Mouse (Mus musculus): ENCODE measurements around the gene Rnf222. TPM values are rescaled to one million over a fixed set of nuclear protein-coding genes. Genes with fewer than 3 reads are reported as not detected.

Gene Rnf222
- polyA plus RNA-seq, 1 experiment from 2014 or later: 0.05 TPM

- Histone ChIP-seq H3K9me3 (no peaks in the 10 kb centered on the region), H3K36me3 (peaks cover 50% of the 10 kb centered on the region)
- 86% methylated on average over 8 of the region's 8 CpGs for WGBS
Observed at GRCm38 (mm10) chr11:68904375-68905137, 16.2 kb downstream of the Rnf222 start.

DNA sequence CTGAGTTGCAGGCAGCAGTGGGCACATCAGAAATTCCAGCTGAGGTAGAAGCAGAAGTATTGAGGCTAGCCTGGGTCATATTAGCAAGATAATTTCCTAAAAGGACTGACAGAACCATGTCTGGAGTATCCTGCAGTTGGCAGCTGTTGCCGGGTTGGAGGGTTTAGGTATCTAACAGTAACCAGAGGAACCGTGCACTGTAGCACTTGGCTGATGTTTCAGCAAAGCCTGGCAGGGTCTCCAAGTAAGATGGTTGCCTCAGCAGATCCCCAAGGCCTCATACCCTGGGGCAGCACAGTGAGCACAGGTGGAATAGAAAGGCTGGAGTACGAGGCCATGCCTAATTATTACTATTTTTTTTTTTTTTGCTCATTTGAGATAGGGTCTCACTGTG, 16.8 kb downstream of the Rnf222 start:
- ATAC-seq (ENCODE audit: low FRiP score, low read depth): no peak
- peaks cover 50% of the 10 kb centered on the region for H3K36me3 ChIP-seq
- 94% methylated on average over 3 of the region's 3 CpGs for WGBS
- no peak overlapping the region for H3K4me2 ChIP-seq (replicated peaks)
- no peak overlapping the region for H3K4me3 ChIP-seq
- no peaks in the 10 kb centered on the region for H3K27me3 ChIP-seq (replicated peaks)
- no peak overlapping the region for H3K9ac ChIP-seq
- H3K27ac ChIP-seq: no peak overlapping the region
- H3K4me1 ChIP-seq: peaks cover 8% of the 10 kb centered on the region
- no peaks in the 10 kb centered on the region for H3K9me3 ChIP-seq

More at GRCm38 (mm10) chr11:68904375-68905137, 16.2 kb downstream of the Rnf222 start:
- Histone ChIP-seq H3K4me3 (no peak overlapping the region), H3K4me1 (peaks cover 8% of the 10 kb centered on the region), H3K4me2 (replicated peaks) (no peak overlapping the region), H3K9ac (no peak overlapping the region), H3K27me3 (replicated peaks) (no peaks in the 10 kb centered on the region), H3K27ac (no peak overlapping the region)
- ATAC-seq (ENCODE audit: low FRiP score, low read depth): no peak

DNA sequence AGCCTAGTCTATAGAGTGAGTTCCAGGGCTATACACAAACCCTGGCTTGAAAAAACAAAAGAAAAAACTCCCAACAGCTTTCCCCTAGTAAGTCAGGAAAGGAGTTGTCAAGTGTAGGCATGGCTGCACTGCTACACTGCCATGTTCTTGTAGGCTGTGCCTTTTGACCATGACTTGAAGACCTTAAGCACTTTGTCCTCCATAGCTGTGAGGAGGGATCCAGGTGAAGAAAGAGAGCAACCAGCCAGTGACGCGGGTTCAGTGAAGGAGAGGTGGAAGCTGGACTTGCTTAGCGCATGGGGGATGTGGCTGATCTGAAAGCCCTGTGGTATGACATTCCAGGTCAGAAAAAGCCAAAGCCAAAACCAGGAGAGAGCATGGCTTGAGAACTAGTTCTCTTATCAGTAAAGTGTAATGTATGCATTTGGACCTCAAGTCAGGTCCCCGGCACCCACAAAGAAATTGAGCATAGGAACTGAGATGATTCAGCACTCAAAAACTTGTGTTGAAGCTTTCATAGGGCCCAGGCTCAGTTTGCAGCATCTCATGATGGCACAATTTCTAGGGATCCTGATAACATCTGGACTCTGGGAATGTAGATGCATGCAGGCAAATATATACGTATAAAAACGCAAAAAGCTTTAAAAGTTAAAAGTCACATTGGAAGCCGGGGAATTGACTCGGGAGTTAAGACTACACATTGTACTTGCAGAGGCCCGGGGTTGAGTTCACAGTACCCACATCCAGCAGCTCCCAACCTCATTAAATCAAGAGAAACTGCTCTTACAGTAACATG, 17.5 kb downstream of the Rnf222 start:
- 91% methylated on average over 9 of the region's 9 CpGs for WGBS
- peaks cover 8% of the 10 kb centered on the region for H3K4me1 ChIP-seq
- no peak for ATAC-seq (ENCODE audit: low FRiP score, low read depth)
- H3K27me3 ChIP-seq (replicated peaks): no peaks in the 10 kb centered on the region
- H3K4me2 ChIP-seq (replicated peaks): no peak overlapping the region
- H3K9ac ChIP-seq: no peak overlapping the region
- H3K4me3 ChIP-seq: no peak overlapping the region
- H3K9me3 ChIP-seq: no peaks in the 10 kb centered on the region
- H3K36me3 ChIP-seq: peaks cover 50% of the 10 kb centered on the region
- no peak overlapping the region for H3K27ac ChIP-seq

GRCm38 (mm10) chr11:68906461-68906790, 18.1 kb downstream of the Rnf222 start:
- WGBS: 84% methylated on average over 4 of the region's 4 CpGs
- ATAC-seq (ENCODE audit: low FRiP score, low read depth): no peak
- peaks cover 50% of the 10 kb centered on the region for H3K36me3 ChIP-seq

DNA sequence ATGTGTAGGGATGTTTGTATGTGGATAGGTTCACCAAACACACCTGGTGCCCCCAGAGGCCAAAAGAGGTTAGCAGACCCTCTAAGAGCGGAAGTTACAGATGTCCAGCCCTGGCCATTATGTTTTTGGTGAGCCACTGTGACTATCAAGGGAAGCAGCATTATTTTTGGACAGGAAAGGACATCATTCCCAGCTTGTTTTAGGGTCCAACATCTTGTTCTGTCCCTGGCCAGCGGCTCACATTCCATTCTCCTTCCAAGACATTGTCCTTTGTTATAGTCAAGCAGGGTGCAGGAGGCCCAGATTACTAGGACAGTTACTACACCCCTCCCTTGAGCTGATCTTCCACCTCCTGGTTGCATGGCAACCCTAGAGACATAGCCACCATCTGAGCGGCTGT, 18.9 kb downstream of the Rnf222 start:
- 82% methylated on average over 3 of the region's 3 CpGs for WGBS
- H3K27ac ChIP-seq: no peak overlapping the region
- no peak for ATAC-seq (ENCODE audit: low FRiP score, low read depth)

More at GRCm38 (mm10) chr11:68906461-68906790, 18.1 kb downstream of the Rnf222 start:
- H3K4me2 ChIP-seq (replicated peaks): no peak overlapping the region
- H3K9me3 ChIP-seq: no peaks in the 10 kb centered on the region
- H3K27ac ChIP-seq: no peak overlapping the region
- H3K4me1 ChIP-seq: peaks cover 8% of the 10 kb centered on the region
- no peak overlapping the region for H3K9ac ChIP-seq
- H3K4me3 ChIP-seq: no peak overlapping the region
- H3K27me3 ChIP-seq (replicated peaks): no peaks in the 10 kb centered on the region

DNA sequence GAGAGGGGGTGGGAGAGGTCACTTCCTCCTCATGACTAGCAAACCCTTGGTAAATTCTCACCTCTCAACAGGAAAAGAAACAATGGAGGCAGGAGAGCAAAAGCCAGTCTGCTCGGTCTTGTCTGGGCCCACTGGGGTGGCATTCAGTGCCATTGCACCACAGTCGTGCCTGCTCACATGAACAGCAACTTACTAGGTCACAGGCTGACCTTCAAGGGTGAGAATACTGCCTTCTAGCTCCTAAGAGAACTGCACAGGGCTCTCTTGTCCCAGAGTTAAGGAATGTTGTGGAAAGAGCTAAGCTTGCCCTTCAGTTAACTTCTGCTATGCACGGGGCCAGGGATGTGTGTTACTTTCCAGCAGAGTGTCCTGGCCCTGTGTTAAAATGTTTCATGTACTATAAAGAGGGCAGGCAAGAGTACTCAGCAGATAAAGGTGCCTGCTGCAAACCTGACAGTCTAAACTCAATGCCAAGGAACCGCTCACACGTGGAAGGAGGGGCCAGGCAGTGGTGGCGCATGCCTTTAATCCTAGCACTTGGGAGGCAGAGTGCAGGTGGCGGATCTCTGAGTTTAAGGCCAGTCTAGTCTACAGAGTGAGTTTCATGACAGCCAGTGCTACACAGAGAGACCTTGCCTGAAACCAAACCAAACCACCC, 20.6 kb downstream of the Rnf222 start:
- no peaks in the 10 kb centered on the region for H3K27me3 ChIP-seq (replicated peaks)
- no peak overlapping the region for H3K4me3 ChIP-seq
- peaks cover 37% of the 10 kb centered on the region for H3K36me3 ChIP-seq
- no peak overlapping the region for H3K9ac ChIP-seq
- no peaks in the 10 kb centered on the region for H3K4me1 ChIP-seq
- no peak overlapping the region for H3K27ac ChIP-seq
- WGBS: 51% methylated on average over 7 of the region's 7 CpGs
- H3K4me2 ChIP-seq (replicated peaks): no peak overlapping the region
- no peak for ATAC-seq (ENCODE audit: low FRiP score, low read depth)
- H3K9me3 ChIP-seq: no peaks in the 10 kb centered on the region

More for the DNA sequence above, 18.9 kb downstream of the Rnf222 start:
- no peak overlapping the region for H3K9ac ChIP-seq
- no peak overlapping the region for H3K4me3 ChIP-seq
- no peak overlapping the region for H3K4me2 ChIP-seq (replicated peaks)
- H3K9me3 ChIP-seq: no peaks in the 10 kb centered on the region
- peaks cover 8% of the 10 kb centered on the region for H3K4me1 ChIP-seq
- no peaks in the 10 kb centered on the region for H3K27me3 ChIP-seq (replicated peaks)
- H3K36me3 ChIP-seq: peaks cover 50% of the 10 kb centered on the region

- 49% methylated on average over 14 of the region's 14 CpGs for WGBS
- H3K36me3 ChIP-seq: peaks cover 11% of the 10 kb centered on the region
Observed at GRCm38 (mm10) chr11:68911531-68912177, 23.3 kb downstream of the Rnf222 start.

DNA sequence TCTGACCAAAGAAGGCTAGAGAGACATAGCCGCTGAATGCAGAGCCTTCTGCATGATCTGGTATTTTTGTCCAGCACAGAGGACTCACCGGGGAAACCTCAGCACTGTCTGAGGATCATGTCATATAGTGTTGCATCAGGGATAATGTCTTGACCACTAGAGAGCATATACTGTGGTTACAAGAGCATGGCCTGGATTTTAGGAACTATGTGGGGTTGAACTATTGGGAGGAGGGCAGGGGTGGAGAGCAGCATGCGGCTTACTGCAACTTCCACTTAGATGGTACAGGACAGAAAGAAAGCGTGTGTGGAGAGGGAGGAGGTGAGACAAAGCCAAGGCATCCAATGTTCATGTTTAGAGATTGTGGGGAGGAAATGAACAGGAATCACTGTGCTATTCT, 26.2 kb downstream of the Rnf222 start:
- H3K4me3 ChIP-seq: no peak overlapping the region
- H3K27me3 ChIP-seq (replicated peaks): no peaks in the 10 kb centered on the region
- no peak overlapping the region for H3K9ac ChIP-seq
- ATAC-seq (ENCODE audit: low FRiP score, low read depth): no peak
- H3K9me3 ChIP-seq: no peaks in the 10 kb centered on the region
- 87% methylated on average over 4 of the region's 4 CpGs for WGBS
- H3K27ac ChIP-seq: no peak overlapping the region
- H3K4me2 ChIP-seq (replicated peaks): no peak overlapping the region
- no peaks in the 10 kb centered on the region for H3K4me1 ChIP-seq
- H3K36me3 ChIP-seq: no peaks in the 10 kb centered on the region

More at GRCm38 (mm10) chr11:68911531-68912177, 23.3 kb downstream of the Rnf222 start:
- H3K9me3 ChIP-seq: no peaks in the 10 kb centered on the region
- ATAC-seq (ENCODE audit: low FRiP score, low read depth): no peak
- no peak overlapping the region for H3K27ac ChIP-seq
- H3K9ac ChIP-seq: no peak overlapping the region
- H3K4me1 ChIP-seq: no peaks in the 10 kb centered on the region
- H3K4me2 ChIP-seq (replicated peaks): no peak overlapping the region
- H3K4me3 ChIP-seq: no peak overlapping the region
- H3K27me3 ChIP-seq (replicated peaks): no peaks in the 10 kb centered on the region

GRCm38 (mm10) chr11:68923191-68923590, 34.8 kb downstream of the Rnf222 start:
- Histone ChIP-seq H3K27me3 (replicated peaks) (no peaks in the 10 kb centered on the region), H3K4me3 (no peak overlapping the region), H3K4me1 (0 out of 2 replicates have a peak, but pooled peaks cover 2% of the 10 kb centered on the region), H3K4me2 (replicated peaks) (no peak overlapping the region), H3K36me3 (no peaks in the 10 kb centered on the region), H3K9ac (no peak overlapping the region), H3K27ac (no peak overlapping the region), H3K9me3 (no peaks in the 10 kb centered on the region)
- no peak for ATAC-seq (ENCODE audit: low FRiP score, low read depth)
- 52% methylated on average over 3 of the region's 3 CpGs for WGBS

DNA sequence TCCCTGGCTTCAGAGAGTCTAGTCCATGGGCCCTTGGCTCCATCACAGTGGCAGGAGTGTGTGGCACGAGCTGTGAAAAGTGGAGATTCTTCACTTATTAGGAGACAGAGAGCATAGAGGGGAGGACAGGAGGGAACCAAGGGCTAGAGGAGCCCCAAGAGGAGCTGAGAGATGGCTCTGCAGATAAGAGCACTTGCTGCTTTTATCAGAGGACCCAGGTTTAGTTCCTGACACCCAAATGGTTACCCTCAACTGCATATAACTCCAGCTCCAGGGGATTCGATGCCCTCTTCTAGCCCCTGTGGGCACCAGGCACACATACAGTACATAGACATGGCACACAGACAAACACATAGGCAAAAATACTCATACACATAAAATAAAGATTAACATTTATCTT, 36.4 kb downstream of the Rnf222 start:
- Histone ChIP-seq H3K27ac (no peak overlapping the region), H3K9ac (no peak overlapping the region), H3K27me3 (replicated peaks) (no peaks in the 10 kb centered on the region), H3K9me3 (no peaks in the 10 kb centered on the region), H3K4me1 (0 out of 2 replicates have a peak, but pooled peaks cover 2% of the 10 kb centered on the region), H3K4me2 (replicated peaks) (no peak overlapping the region), H3K36me3 (no peaks in the 10 kb centered on the region), H3K4me3 (no peak overlapping the region)
- WGBS: 82% methylated on average over 2 of the region's 2 CpGs
- no peak for ATAC-seq (ENCODE audit: low FRiP score, low read depth)

DNA sequence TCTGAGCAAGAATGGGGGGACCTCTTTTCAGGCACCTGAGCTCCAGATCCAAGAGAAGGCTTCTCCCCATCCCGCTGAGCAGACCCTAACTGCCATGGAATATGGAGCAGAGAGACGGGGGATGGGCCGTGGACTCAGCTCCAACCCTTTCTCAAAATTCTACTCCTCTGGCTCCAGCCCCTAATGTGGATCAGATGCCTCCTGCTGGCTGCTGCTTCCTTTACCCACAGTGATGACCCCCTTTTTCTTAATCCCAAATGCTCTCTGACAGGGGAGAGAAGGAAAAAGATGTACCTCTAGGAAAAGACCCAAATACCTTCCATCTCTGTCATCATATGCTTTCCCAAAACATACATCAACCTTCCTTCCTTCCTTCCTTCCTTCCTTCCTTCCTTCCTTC, 38.6 kb downstream of the Rnf222 start, which contains the start of gene Odf4:
TSS of gene Odf4 (minus strand) at position 101 of the 400 bp plus-strand sequence.
- 82% methylated on average over 3 of the region's 3 CpGs for WGBS
- ATAC-seq (ENCODE audit: low FRiP score, low read depth): no peak
- Histone ChIP-seq H3K4me2 (replicated peaks) (no peak within 1 kb of the TSS), H3K36me3 (no peaks in the 10 kb centered on the region), H3K9ac (no peak within 1 kb of the TSS), H3K27ac (no peak within 1 kb of the TSS), H3K4me3 (no peak within 1 kb of the TSS), H3K9me3 (no peaks in the 10 kb centered on the region), H3K27me3 (replicated peaks) (no peaks in the 10 kb centered on the region), H3K4me1 (0 out of 2 replicates have a peak, but pooled peaks cover 2% of the 10 kb centered on the region)

DNA sequence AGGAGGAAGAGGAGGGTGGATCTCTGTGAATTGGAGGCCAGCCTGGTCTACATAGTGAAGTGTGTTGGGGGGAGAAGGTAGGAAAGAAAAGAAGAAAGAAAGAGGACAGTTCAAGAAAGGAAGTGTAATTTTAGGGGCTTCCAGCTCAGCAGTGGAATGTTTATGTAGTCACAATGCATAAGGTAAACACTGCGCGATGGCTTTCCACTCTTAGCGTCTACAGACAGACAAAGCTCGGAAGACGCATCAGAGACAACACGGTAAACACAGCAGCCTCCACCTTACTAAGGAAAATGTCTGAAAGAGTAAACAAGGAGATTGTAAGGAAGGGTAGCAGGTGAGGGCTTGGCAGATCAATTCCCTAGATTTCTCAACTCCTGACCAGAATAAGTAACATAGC, 41.6 kb downstream of the Rnf222 start:
- no peak for ATAC-seq (ENCODE audit: low FRiP score, low read depth)
- Histone ChIP-seq H3K27me3 (replicated peaks) (no peaks in the 10 kb centered on the region), H3K27ac (no peak overlapping the region), H3K4me1 (no peaks in the 10 kb centered on the region), H3K4me2 (replicated peaks) (no peak overlapping the region), H3K9me3 (no peaks in the 10 kb centered on the region), H3K4me3 (no peak overlapping the region), H3K9ac (no peak overlapping the region), H3K36me3 (no peaks in the 10 kb centered on the region)
- WGBS: 84% methylated on average over 6 of the region's 6 CpGs
